Mouse (Mus musculus): ENCODE results near the gene Cenps. TPM values are rescaled to one million over a fixed set of nuclear protein-coding genes. Genes with fewer than 3 reads are reported as not detected.
"Not testable (repeated sequence)": the region's sequence is repeated elsewhere in the genome, so short reads cannot be mapped to it uniquely, and the experiment has no call there.

Gene Cenps
- polyA plus RNA-seq, 1 experiment, result 32.5 TPM

GRCm38 (mm10) chr4:149126663-149127062 is 10.8 kb downstream of the Cenps start, which contains the start of gene Cort:
Cort (minus strand) TSS chr4:149126763.
- Histone ChIP-seq H3K79me3 (ENCODE audit: low read depth) (no peaks in the 10 kb centered on the region), H3K27me3 (ENCODE audit: control insufficient read depth, insufficient read depth, insufficient read length) (no peaks in the 10 kb centered on the region), H3ac (ENCODE audit: control insufficient read depth, insufficient read length, low read depth) (no peak within 1 kb of the TSS), H3K36me3 (ENCODE audit: control insufficient read depth, insufficient read depth) (peaks cover 17% of the 10 kb centered on the region), H3K4me3 (ENCODE audit: insufficient read depth, poor library complexity, severe bottlenecking) (no peak within 1 kb of the TSS), H3K79me2 (ENCODE audit: control insufficient read depth, insufficient read depth) (no peaks in the 10 kb centered on the region)
- TF ChIP-seq MYOD1 (IDR thresholded peaks at IDR 0.05; ENCODE audit: control insufficient read depth, insufficient read length, low read depth) (no peak), USF1 (IDR thresholded peaks at IDR 0.05; ENCODE audit: low read depth) (no peak), MAX (IDR thresholded peaks at IDR 0.05) (no peak), CTCF (IDR thresholded peaks at IDR 0.05; ENCODE audit: control insufficient read depth, insufficient read depth, insufficient read length) (no peak), FOSL1 (IDR thresholded peaks at IDR 0.05; ENCODE audit: insufficient read depth, low read length, poor library complexity, severe bottlenecking) (no peak), CEBPB (IDR thresholded peaks at IDR 0.05; ENCODE audit: low read depth) (no peak), MYOG (IDR thresholded peaks at IDR 0.05; ENCODE audit: control insufficient read depth, extremely low read depth, insufficient read length) (no peak)

GRCm38 (mm10) chr4:149126115-149126509 is 11.3 kb downstream of the Cenps start:
- Histone ChIP-seq H3K79me3 (ENCODE audit: low read depth) (no peaks in the 10 kb centered on the region), H3K36me3 (ENCODE audit: control insufficient read depth, insufficient read depth) (peaks cover 17% of the 10 kb centered on the region), H3K27me3 (ENCODE audit: control insufficient read depth, insufficient read depth, insufficient read length) (no peaks in the 10 kb centered on the region), H3K79me2 (ENCODE audit: control insufficient read depth, insufficient read depth) (no peaks in the 10 kb centered on the region), H3K4me3 (ENCODE audit: insufficient read depth, poor library complexity, severe bottlenecking) (no peak overlapping the region), H3ac (ENCODE audit: control insufficient read depth, insufficient read length, low read depth) (no peak overlapping the region)
- TF ChIP-seq USF1 (IDR thresholded peaks at IDR 0.05; ENCODE audit: low read depth), result no peak
- TF ChIP-seq MYOD1 (IDR thresholded peaks at IDR 0.05; ENCODE audit: control insufficient read depth, insufficient read length, low read depth), result no peak
- no peak for TF ChIP-seq MYOG (IDR thresholded peaks at IDR 0.05; ENCODE audit: control insufficient read depth, extremely low read depth, insufficient read length)
- TF ChIP-seq CEBPB (IDR thresholded peaks at IDR 0.05; ENCODE audit: low read depth), result no peak
- no peak for TF ChIP-seq CTCF (IDR thresholded peaks at IDR 0.05; ENCODE audit: control insufficient read depth, insufficient read depth, insufficient read length)
- TF ChIP-seq FOSL1 (IDR thresholded peaks at IDR 0.05; ENCODE audit: insufficient read depth, low read length, poor library complexity, severe bottlenecking), result no peak
- TF ChIP-seq MAX (IDR thresholded peaks at IDR 0.05), result no peak

GRCm38 (mm10) chr4:149125341-149126114 is 11.9 kb downstream of the Cenps start:
- Histone ChIP-seq H3K4me3 (ENCODE audit: insufficient read depth, poor library complexity, severe bottlenecking) (no peak overlapping the region), H3K79me2 (ENCODE audit: control insufficient read depth, insufficient read depth) (no peaks in the 10 kb centered on the region), H3ac (ENCODE audit: control insufficient read depth, insufficient read length, low read depth) (no peak overlapping the region), H3K79me3 (ENCODE audit: low read depth) (no peaks in the 10 kb centered on the region), H3K27me3 (ENCODE audit: control insufficient read depth, insufficient read depth, insufficient read length) (no peaks in the 10 kb centered on the region), H3K36me3 (ENCODE audit: control insufficient read depth, insufficient read depth) (peaks cover 17% of the 10 kb centered on the region)
- no peak for TF ChIP-seq MAX (IDR thresholded peaks at IDR 0.05)
- TF ChIP-seq CEBPB (IDR thresholded peaks at IDR 0.05; ENCODE audit: low read depth), result no peak
- TF ChIP-seq FOSL1 (IDR thresholded peaks at IDR 0.05; ENCODE audit: insufficient read depth, low read length, poor library complexity, severe bottlenecking), result no peak
- TF ChIP-seq USF1 (IDR thresholded peaks at IDR 0.05; ENCODE audit: low read depth), result no peak
- no peak for TF ChIP-seq MYOG (IDR thresholded peaks at IDR 0.05; ENCODE audit: control insufficient read depth, extremely low read depth, insufficient read length)
- no peak for TF ChIP-seq CTCF (IDR thresholded peaks at IDR 0.05; ENCODE audit: control insufficient read depth, insufficient read depth, insufficient read length)
- no peak for TF ChIP-seq MYOD1 (IDR thresholded peaks at IDR 0.05; ENCODE audit: control insufficient read depth, insufficient read length, low read depth)

GRCm38 (mm10) chr4:149123432-149123831 is 14.0 kb downstream of the Cenps start:
- Histone ChIP-seq H3K4me3 (ENCODE audit: insufficient read depth, poor library complexity, severe bottlenecking) (no peak overlapping the region), H3K36me3 (ENCODE audit: control insufficient read depth, insufficient read depth) (peaks cover 12% of the 10 kb centered on the region), H3K27me3 (ENCODE audit: control insufficient read depth, insufficient read depth, insufficient read length) (no peaks in the 10 kb centered on the region), H3ac (ENCODE audit: control insufficient read depth, insufficient read length, low read depth) (no peak overlapping the region), H3K79me3 (ENCODE audit: low read depth) (no peaks in the 10 kb centered on the region), H3K79me2 (ENCODE audit: control insufficient read depth, insufficient read depth) (no peaks in the 10 kb centered on the region)
- TF ChIP-seq FOSL1 (IDR thresholded peaks at IDR 0.05; ENCODE audit: insufficient read depth, low read length, poor library complexity, severe bottlenecking), result no peak
- TF ChIP-seq CTCF (IDR thresholded peaks at IDR 0.05; ENCODE audit: control insufficient read depth, insufficient read depth, insufficient read length), result no peak
- no peak for TF ChIP-seq USF1 (IDR thresholded peaks at IDR 0.05; ENCODE audit: low read depth)
- TF ChIP-seq MYOD1 (IDR thresholded peaks at IDR 0.05; ENCODE audit: control insufficient read depth, insufficient read length, low read depth), result no peak
- no peak for TF ChIP-seq MYOG (IDR thresholded peaks at IDR 0.05; ENCODE audit: control insufficient read depth, extremely low read depth, insufficient read length)
- no peak for TF ChIP-seq MAX (IDR thresholded peaks at IDR 0.05)
- no peak for TF ChIP-seq CEBPB (IDR thresholded peaks at IDR 0.05; ENCODE audit: low read depth)

GRCm38 (mm10) chr4:149119978-149120562 is 17.4 kb downstream of the Cenps start:
- H3K27me3 ChIP-seq (ENCODE audit: control insufficient read depth, insufficient read depth, insufficient read length); H3K36me3 ChIP-seq (ENCODE audit: control insufficient read depth, insufficient read depth); H3ac ChIP-seq (ENCODE audit: control insufficient read depth, insufficient read length, low read depth); H3K79me2 ChIP-seq (ENCODE audit: control insufficient read depth, insufficient read depth); H3K79me3 ChIP-seq (ENCODE audit: low read depth); H3K4me3 ChIP-seq (ENCODE audit: insufficient read depth, poor library complexity, severe bottlenecking): not testable (repeated sequence)

All from C2C12 (cell line).